ENCODE assay signal across 12 mouse cellular contexts in the genomic region with DNA sequence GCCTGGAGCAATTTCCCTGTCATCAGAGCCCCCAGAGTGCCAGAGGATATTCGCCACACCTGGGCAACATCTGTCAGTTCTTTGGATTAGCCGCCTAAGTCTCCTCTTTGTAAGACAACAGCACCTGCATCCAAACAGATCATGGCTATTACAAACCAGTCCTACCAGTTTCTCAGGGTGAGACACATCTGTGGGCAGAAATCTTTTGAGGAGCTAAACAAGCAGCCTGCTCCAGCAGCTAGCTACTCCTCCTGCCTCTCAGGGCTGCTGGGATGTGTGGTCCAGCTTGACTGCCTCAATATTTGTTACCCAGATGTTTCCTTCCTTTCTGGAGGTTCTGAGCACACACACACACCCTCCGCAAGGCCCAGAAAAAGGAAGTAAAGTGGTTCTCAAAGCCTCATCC.
DNase-seq lines count a peak whose midpoint lies in the region; ATAC-seq and TF ChIP-seq lines count a peak whose summit lies in the region.
"Had no signal": no experiment of that assay in that cellular context is flagged by ENCODE, and none has a peak within 500 bp of the region (broad histone marks: within the 10 kb centered on the region; RNA-seq: fewer than 3 reads in every experiment).

No protein-coding gene starts in this region.

- intact Hi-C loops in left cerebral cortex, postnatal 36 days (cut with DNase I), result no loop called here

- H3K36me3 ChIP-seq in kidney, embryonic 16.5 days (ENCODE audit: insufficient read depth, low read length), result no peaks in the 10 kb centered on the region
- H3K36me3 ChIP-seq in ES-Bruce4 (ENCODE audit: control insufficient read depth, insufficient read depth, low read length, poor library complexity, severe bottlenecking), result no peaks in the 10 kb centered on the region
- no peaks in the 10 kb centered on the region for H3K36me3 ChIP-seq in embryonic facial prominence, embryonic 12.5 days
- no peaks in the 10 kb centered on the region for H3K36me3 ChIP-seq in midbrain, embryonic 11.5 days (ENCODE audit: control insufficient read depth, insufficient read depth, low read length)

- peak overlapping the region; percentile 8; the same call in 1 of the 2 replicates for H3K27ac ChIP-seq in kidney, embryonic 16.5 days (ENCODE audit: low read length)
- no peak overlapping the region for H3K27ac ChIP-seq in ES-Bruce4 (ENCODE audit: insufficient read depth, low read length)
- no peak overlapping the region for H3K27ac ChIP-seq in embryonic facial prominence, embryonic 12.5 days
- H3K27ac ChIP-seq in midbrain, embryonic 11.5 days (ENCODE audit: low read depth, low read length), result no peak overlapping the region

- H3K9me3 ChIP-seq in kidney, embryonic 16.5 days (ENCODE audit: low read length), result no peaks in the 10 kb centered on the region
- no peaks in the 10 kb centered on the region for H3K9me3 ChIP-seq in ES-Bruce4 (replicated peaks; ENCODE audit: control insufficient read depth, insufficient read depth, low read length, poor library complexity, severe bottlenecking)
- H3K9me3 ChIP-seq in embryonic facial prominence, embryonic 12.5 days, result no peaks in the 10 kb centered on the region
- no peaks in the 10 kb centered on the region for H3K9me3 ChIP-seq in midbrain, embryonic 11.5 days (ENCODE audit: control insufficient read depth, low read length)

- TF ChIP-seq CTCF in ES-Bruce4 (IDR thresholded peaks at IDR 0.05; ENCODE audit: low read depth, low read length), result no peak

- peak; percentile 33; the same call in 1 of the 2 replicates for ATAC-seq in kidney, embryonic 16.5 days (ENCODE audit: low FRiP score, low TSS enrichment)
- 0 out of 2 replicates have a peak, but pooled peaks have one; percentile 22 for ATAC-seq in embryonic facial prominence, embryonic 12.5 days (ENCODE audit: insufficient number of reproducible peaks, insufficient read depth, low FRiP score, low TSS enrichment)
- no peak for ATAC-seq in midbrain, embryonic 11.5 days (ENCODE audit: low FRiP score)
- ATAC-seq: Patski had no signal

- peaks cover 19% of the 10 kb centered on the region for H3K4me1 ChIP-seq in kidney, embryonic 16.5 days (ENCODE audit: insufficient read depth, low read length)
- H3K4me1 ChIP-seq in ES-Bruce4 (ENCODE audit: control insufficient read depth, insufficient read depth, low read length), result peaks cover 7% of the 10 kb centered on the region
- H3K4me1 ChIP-seq in embryonic facial prominence, embryonic 12.5 days, result no peaks in the 10 kb centered on the region
- peaks cover 12% of the 10 kb centered on the region for H3K4me1 ChIP-seq in midbrain, embryonic 11.5 days (ENCODE audit: control insufficient read depth, insufficient read depth, low read length)

- DNase-seq in kidney, adult 11 months, result no peak
- peak; percentile 13 to 21 for DNase-seq in monocyte, adult 2 months (ENCODE audit: low read depth in 1 of 2, low spot score in 2 of 2)
- DNase-seq in left cerebral cortex, postnatal 36 days (ENCODE audit: low spot score in 2 of 2), result no peak
- no peak for DNase-seq in urinary bladder, postnatal 4 days (ENCODE audit: low spot score in 2 of 2)
- no peak for DNase-seq in midbrain, embryonic 11.5 days (ENCODE audit: low spot score, missing footprints)
- DNase-seq: cerebellum, adult 11-12 months; gastrocnemius, postnatal 14 days; lung, postnatal 4 days had no signal

- TF ChIP-seq EP300 in ES-Bruce4 (IDR thresholded peaks at IDR 0.05; ENCODE audit: insufficient read depth, low read depth, low read length), result 0 out of 2 replicates have a peak, but pooled peaks have one; percentile 19

- no peaks in the 10 kb centered on the region for H3K27me3 ChIP-seq in kidney, embryonic 16.5 days (ENCODE audit: insufficient read depth, low read length)
- no peaks in the 10 kb centered on the region for H3K27me3 ChIP-seq in ES-Bruce4 (ENCODE audit: control insufficient read depth, insufficient read depth, low read length, poor library complexity, severe bottlenecking)
- H3K27me3 ChIP-seq in embryonic facial prominence, embryonic 12.5 days, result no peaks in the 10 kb centered on the region
- H3K27me3 ChIP-seq in midbrain, embryonic 11.5 days (ENCODE audit: control insufficient read depth, insufficient read depth, low read length), result no peaks in the 10 kb centered on the region
- H3K27me3 ChIP-seq: Patski had no signal

- TF ChIP-seq POLR2A in ES-Bruce4 (IDR thresholded peaks at IDR 0.05; ENCODE audit: insufficient read depth, low read length), result no peak

- H3K4me3 ChIP-seq in kidney, embryonic 16.5 days (ENCODE audit: low read length), result no peak overlapping the region
- no peak overlapping the region for H3K4me3 ChIP-seq in ES-Bruce4 (ENCODE audit: low read depth, low read length)
- H3K4me3 ChIP-seq in embryonic facial prominence, embryonic 12.5 days, result no peak overlapping the region
- no peak overlapping the region for H3K4me3 ChIP-seq in midbrain, embryonic 11.5 days (ENCODE audit: low read depth, low read length)

- H3K4me2 ChIP-seq in kidney, embryonic 16.5 days (replicated peaks; ENCODE audit: low read depth, low read length), result no peak overlapping the region
- H3K4me2 ChIP-seq in embryonic facial prominence, embryonic 12.5 days (replicated peaks), result no peak overlapping the region
- H3K4me2 ChIP-seq in midbrain, embryonic 11.5 days, result no peak overlapping the region

- no peak overlapping the region for H3K9ac ChIP-seq in kidney, embryonic 16.5 days (replicated peaks; ENCODE audit: low read length)
- no peak overlapping the region for H3K9ac ChIP-seq in ES-Bruce4 (ENCODE audit: low read depth, poor library complexity, severe bottlenecking)
- no peak overlapping the region for H3K9ac ChIP-seq in embryonic facial prominence, embryonic 12.5 days
- H3K9ac ChIP-seq in midbrain, embryonic 11.5 days (ENCODE audit: low read length), result no peak overlapping the region

- 72% methylated on average over 3 of the region's 3 CpGs for WGBS in kidney, embryonic 16.5 days
- WGBS in embryonic facial prominence, embryonic 12.5 days, result 55% methylated on average over 3 of the region's 3 CpGs
- 63% methylated on average over 3 of the region's 3 CpGs for WGBS in midbrain, embryonic 11.5 days

Comparison
In these comparisons a context has a peak if more than half of its experiments do, and no peak if none do; other contexts are left out.
1. DNase-seq: peak in monocyte, adult 2 months (2 of 2); none in kidney, adult 11 months (single experiment), left cerebral cortex, postnatal 36 days (0 of 2), urinary bladder, postnatal 4 days (0 of 2) and midbrain, embryonic 11.5 days (single experiment).